Mouse (Mus musculus) T-helper 1 cell (primary cell): ENCODE data around the gene Qrfpr.

Experiments used
- in situ Hi-C: fragments of 300-600 bp; cut with MboI, MseI; formaldehyde crosslinking; loops from one replicate; pipeline ENCODE4 v1.15.1; 2025; ENCODE audit warnings: high pct_unique_total_duplicates

Qrfpr gene

GRCm38 (mm10) chr3:36150934-36151686 lies 71.0 kb downstream of the Qrfpr start, which contains the start of gene D3Ertd254e:
Gene D3Ertd254e, plus strand, starts transcription at chr3:36151017.
- in situ Hi-C loops: no loop called here

- in situ Hi-C loops: no loop called here
These were observed 71.6 kb downstream of the Qrfpr start for GRCm38 (mm10) chr3:36150537-36150933.

- in situ Hi-C loops: loop anchor here (5.0 kb wide), 2 partner anchors 162 to 462 kb away; no protein-coding TSS in a partner anchor
These were observed 83.1 kb downstream of the Qrfpr start for GRCm38 (mm10) chr3:36138996-36139395.

- in situ Hi-C loops: loop anchor here (5.0 kb wide), 2 partner anchors 161 to 461 kb away; no protein-coding TSS in a partner anchor
These were observed 83.9 kb downstream of the Qrfpr start for GRCm38 (mm10) chr3:36138171-36138660.

GRCm38 (mm10) chr3:36137560-36137959 lies 84.6 kb downstream of the Qrfpr start:
- in situ Hi-C loops: loop anchor here (5.0 kb wide), 2 partner anchors 160 to 460 kb away; no protein-coding TSS in a partner anchor

- in situ Hi-C loops: loop anchor here (5.0 kb wide), 2 partner anchors 159 to 459 kb away; no protein-coding TSS in a partner anchor
These were observed 86.0 kb downstream of the Qrfpr start for GRCm38 (mm10) chr3:36136152-36136551.
